Mouse (Mus musculus): ENCODE measurements around the gene Slc38a2.

DNA sequence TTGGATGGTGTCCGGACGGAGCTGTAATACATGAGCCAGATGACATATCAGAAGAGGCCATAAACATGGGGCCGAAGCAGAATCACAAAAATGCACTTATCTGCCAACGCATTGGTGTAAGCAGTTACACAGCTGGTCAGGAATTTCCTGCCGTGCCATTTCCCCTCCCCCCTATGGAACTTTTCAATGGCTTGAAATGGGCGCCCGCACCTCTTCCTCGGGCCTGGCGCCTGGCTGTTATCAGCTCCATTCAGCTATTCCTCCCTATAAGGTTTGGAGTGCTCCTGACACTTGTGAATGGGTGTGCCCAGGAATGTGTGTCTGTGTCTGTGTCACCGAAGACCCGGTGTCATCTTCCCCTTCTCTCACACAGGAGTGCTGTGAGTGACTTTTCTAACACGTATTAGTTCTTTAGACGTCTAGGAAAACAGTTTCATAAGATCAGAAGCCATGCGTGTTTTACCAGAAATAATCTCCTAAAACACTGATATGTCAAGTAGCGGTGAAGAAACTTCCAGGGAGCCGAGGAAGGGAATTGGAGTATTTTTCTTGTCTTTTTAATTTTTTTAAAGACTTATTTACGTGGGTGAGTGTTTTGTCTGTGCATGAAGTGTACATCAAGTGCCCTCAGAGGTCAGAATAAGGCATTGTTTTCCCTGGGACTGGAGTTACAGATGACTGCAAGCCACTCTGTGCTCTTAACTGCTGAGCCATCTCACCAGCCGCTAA is 44.8 kb upstream of the Slc38a2 start:
- TF ChIP-seq HCFC1 (IDR thresholded peaks at IDR 0.05; ENCODE audit: borderline replicate concordance, insufficient read depth, low read length) (no peak), ZC3H11A (IDR thresholded peaks at IDR 0.05; ENCODE audit: borderline replicate concordance, low read depth, low read length) (no peak), ZNF384 (IDR thresholded peaks at IDR 0.05; ENCODE audit: low read depth, low read length) (no peak), CHD2 (IDR thresholded peaks at IDR 0.05; ENCODE audit: low read depth, low read length) (no peak), MAFK (IDR thresholded peaks at IDR 0.05; ENCODE audit: insufficient read depth, low read depth, low read length) (no peak)
